Mouse (Mus musculus) lung, adult 2 months (tissue): ENCODE measurements at regions not wholly inside any gene's neighbourhood (a gene's known extent, or its start where the extent isn't known, plus 50 kb on each side); places are given as distances from the start of the nearest gene placed in this dataset.

Experiments
- CTCF ChIP-seq: fragments of 200-500 bp; IDR thresholded peaks from 2 replicates; pipeline ENCODE4 v1.5.1; 2011; ENCODE audit warnings: mild to moderate bottlenecking, low read length, control low read depth; ENCODE audit not compliant: insufficient read depth
- POLR2A ChIP-seq: fragments of 200-500 bp; IDR thresholded peaks from 2 replicates; pipeline ENCODE4 v1.6.1; 2011; ENCODE audit warnings: low read depth, mild to moderate bottlenecking, control low read depth, low read length, borderline replicate concordance; ENCODE audit errors: extremely low read depth

DNA sequence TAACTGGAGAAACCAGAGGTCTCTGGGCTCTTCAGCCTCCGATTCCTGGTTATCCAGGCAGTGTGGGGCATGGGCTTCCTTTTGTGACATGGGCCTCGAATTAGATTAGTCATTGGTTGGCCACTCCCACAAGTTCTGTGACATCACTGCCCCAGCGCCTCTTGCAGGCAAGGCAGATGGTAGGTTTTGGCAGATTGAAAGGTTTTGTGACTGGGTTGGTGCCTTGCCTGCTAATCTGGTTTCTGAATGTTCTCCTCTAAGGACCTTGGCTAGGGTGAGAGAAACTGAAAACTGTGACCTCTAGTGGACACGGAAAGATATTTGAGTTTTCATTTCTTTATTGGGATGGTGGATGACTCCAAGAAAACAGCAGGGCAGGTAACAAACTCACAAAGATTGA, 381.3 kb upstream of the Trpc7 start:
- TF ChIP-seq CTCF (no peak), POLR2A (no peak)
